Mouse (Mus musculus) embryonic facial prominence, embryonic 12.5 days (tissue): ENCODE data around the gene Tmf1. TPM values are rescaled to one million over a fixed set of nuclear protein-coding genes. Genes with fewer than 3 reads are reported as not detected.

Source experiments
- ATAC-seq: fragments of 200-750 bp; cut with Nextera tagmentation; 2 replicates; pipeline ENCODE4 v1.8.0; 2017; ENCODE audit not compliant: insufficient number of reproducible peaks, insufficient read depth, low FRiP score, low TSS enrichment
- H3K27ac ChIP-seq: fragments of 300-500 bp; sonication (generic); 2 replicates; pipeline ENCODE4 v1.5.1; 2016; ENCODE audit warnings: mild to moderate bottlenecking
- H3K27me3 ChIP-seq: fragments of 300-500 bp; sonication (generic); 2 replicates; pipeline ENCODE4 v1.6.1; 2016; ENCODE audit warnings: mild to moderate bottlenecking, moderate library complexity
- H3K36me3 ChIP-seq: fragments of 300-500 bp; sonication (generic); 2 replicates; pipeline ENCODE4 v1.6.1; 2016; ENCODE audit warnings: mild to moderate bottlenecking
- H3K4me1 ChIP-seq: fragments of 300-500 bp; sonication (generic); 2 replicates; pipeline ENCODE4 v1.6.1; 2016
- H3K4me2 ChIP-seq: fragments of 300-500 bp; sonication (generic); replicated peaks from 2 replicates; pipeline ENCODE4 v1.6.1; 2016; ENCODE audit warnings: mild to moderate bottlenecking, moderate library complexity
- H3K4me3 ChIP-seq: fragments of 300-500 bp; sonication (generic); 2 replicates; pipeline ENCODE4 v1.5.1; 2016; ENCODE audit warnings: mild to moderate bottlenecking
- H3K9ac ChIP-seq: fragments of 300-500 bp; sonication (generic); 2 replicates; pipeline ENCODE4 v1.6.1; 2016; ENCODE audit warnings: mild to moderate bottlenecking, moderate library complexity
- H3K9me3 ChIP-seq: fragments of 300-500 bp; sonication (generic); 2 replicates; pipeline ENCODE4 v1.6.1; 2016; ENCODE audit warnings: mild to moderate bottlenecking, moderate library complexity
- WGBS: fragments of 180-500 bp; shearing (Covaris S2); methylation state at CpG from one replicate; pipeline ENCODE4 v1.1.7; 2016; 5-methylcytosine and 5-hydroxymethylcytosine counted together
- polyA plus RNA-seq: library from polyadenylated mRNA; unstranded; fragments of >200 nt; fragmentation: Nextera tagmentation; extraction: Ambion mirVana; gene quantifications from 2 replicates; pipeline ENCODE4 v1.2.1, GENCODE M21; 2016

The Tmf1 gene
- polyA plus RNA-seq = 35.7 TPM in 2 replicates

DNA sequence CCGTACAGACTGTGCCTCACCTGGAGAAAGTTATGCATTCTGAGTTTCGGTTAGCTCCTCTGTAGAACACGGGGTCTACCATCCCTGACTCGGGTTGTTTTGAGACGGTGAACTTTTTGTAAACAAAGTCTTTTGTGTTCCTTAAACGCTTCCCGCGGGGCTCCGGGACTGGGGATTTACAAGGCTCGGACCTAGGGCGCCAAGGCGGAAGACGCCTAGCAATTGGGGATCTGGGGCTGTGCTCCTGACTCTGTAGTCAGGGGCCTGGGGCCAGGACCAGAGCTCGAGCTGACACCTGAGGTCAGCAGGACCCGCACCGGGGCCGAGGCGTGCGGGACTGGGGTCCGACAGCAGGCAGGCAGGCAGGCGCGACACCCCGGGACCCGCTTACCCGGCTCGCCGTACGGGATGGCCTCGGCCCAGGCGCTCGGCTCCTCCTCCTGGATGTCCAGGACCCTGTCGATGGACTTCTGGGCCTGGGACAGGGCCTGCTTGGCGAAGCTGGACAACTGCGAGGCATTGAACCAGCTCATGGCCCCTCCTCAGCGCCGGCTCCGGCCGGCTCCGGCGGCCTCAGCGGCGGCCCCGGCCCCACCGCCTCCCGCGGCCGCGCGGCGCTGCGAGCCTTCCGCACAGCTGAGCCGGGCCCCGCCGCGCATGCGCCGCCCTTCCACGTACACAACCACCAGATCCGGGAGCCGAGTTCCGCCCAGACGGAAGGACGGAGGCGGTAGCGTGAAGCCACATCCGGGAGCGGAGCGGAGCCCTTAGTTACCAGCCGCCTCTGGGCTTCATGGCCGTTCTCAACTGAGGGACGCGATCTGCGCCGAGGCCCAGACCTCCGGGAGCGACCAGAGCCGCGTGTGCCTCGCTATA is at the start of gene Tmf1:
Tmf1 (minus strand) TSS at position 632 of the 876 bp plus-strand sequence.
- H3K9me3 ChIP-seq = no peaks in the 10 kb centered on the region
- peaks cover 24% of the 10 kb centered on the region for H3K36me3 ChIP-seq
- peak; percentile 96 for ATAC-seq
- H3K4me2 ChIP-seq = peak within 1 kb of the TSS; percentile 60
- peak within 1 kb of the TSS; percentile 97 for H3K4me3 ChIP-seq
- peak within 1 kb of the TSS; percentile 88 for H3K27ac ChIP-seq
- H3K9ac ChIP-seq = peak within 1 kb of the TSS; percentile 94
- H3K4me1 ChIP-seq = peaks cover 10% of the 10 kb centered on the region; the same call in 1 of the 2 replicates
- under 1% methylated on average over 76 of the region's 80 CpGs for WGBS
- H3K27me3 ChIP-seq = no peaks in the 10 kb centered on the region

GRCm38 (mm10) chr6:97227067-97227847 is 48.3 kb upstream of the Tmf1 start:
- H3K9ac ChIP-seq = no peak overlapping the region
- H3K27me3 ChIP-seq = no peaks in the 10 kb centered on the region
- H3K4me3 ChIP-seq = no peak overlapping the region
- H3K27ac ChIP-seq = no peak overlapping the region
- no peak for ATAC-seq
- 0 out of 2 replicates have a peak, but pooled peaks cover 13% of the 10 kb centered on the region for H3K36me3 ChIP-seq
- no peaks in the 10 kb centered on the region for H3K9me3 ChIP-seq
- no peak overlapping the region for H3K4me2 ChIP-seq
- WGBS = 94% methylated on average over 9 of the region's 9 CpGs
- H3K4me1 ChIP-seq = peaks cover 6% of the 10 kb centered on the region; the same call in 1 of the 2 replicates

DNA sequence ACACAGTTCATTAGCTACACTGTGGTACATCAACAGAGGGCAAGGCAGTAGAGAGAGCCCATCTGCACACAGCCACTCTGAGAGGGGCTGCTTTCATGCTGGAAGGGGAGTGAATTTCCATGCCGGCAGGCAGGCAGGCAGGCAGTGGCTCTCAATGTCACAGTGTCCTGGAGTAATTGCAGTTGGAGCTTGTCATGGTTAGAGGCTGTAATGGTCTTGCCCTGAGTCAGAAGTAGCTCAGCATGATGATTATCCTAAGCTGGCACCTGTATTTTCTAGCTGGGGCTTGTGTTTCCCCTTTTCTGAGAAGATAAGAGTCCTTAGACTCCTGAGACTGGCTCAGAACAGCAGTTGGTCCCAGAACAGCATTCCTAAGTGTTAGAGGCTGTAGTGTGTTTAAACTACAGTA is 47.2 kb upstream of the Tmf1 start:
- Histone ChIP-seq H3K4me1 (peaks cover 18% of the 10 kb centered on the region; the same call in 1 of the 2 replicates), H3K4me2 (no peak overlapping the region), H3K27ac (no peak overlapping the region), H3K36me3 (0 out of 2 replicates have a peak, but pooled peaks cover 8% of the 10 kb centered on the region), H3K4me3 (no peak overlapping the region), H3K9ac (no peak overlapping the region), H3K9me3 (no peaks in the 10 kb centered on the region), H3K27me3 (no peaks in the 10 kb centered on the region)
- WGBS = 52% methylated on average over 1 of the region's 1 CpGs
- ATAC-seq = no peak

DNA sequence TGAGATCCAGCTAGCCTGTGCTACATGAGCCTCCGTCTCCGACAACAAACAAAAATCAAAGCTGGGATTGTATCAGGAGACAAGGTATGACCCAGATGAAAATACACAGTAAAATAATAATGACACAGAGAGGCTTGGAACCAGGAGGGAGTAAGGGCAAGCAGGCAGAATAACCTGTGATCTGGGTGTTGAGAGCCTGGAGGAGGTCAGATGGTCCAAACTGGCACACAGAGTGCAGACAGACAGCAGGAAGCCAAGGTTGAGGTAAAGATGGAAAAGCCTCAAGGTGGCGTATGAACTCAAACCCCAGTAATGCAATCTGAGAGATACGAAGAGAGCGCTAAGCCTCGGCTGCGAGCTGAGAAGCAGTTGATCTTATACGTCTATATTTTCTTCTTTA is 45.6 kb upstream of the Tmf1 start:
- H3K36me3 ChIP-seq = 0 out of 2 replicates have a peak, but pooled peaks cover 4% of the 10 kb centered on the region
- no peak for ATAC-seq
- H3K9me3 ChIP-seq = no peaks in the 10 kb centered on the region
- peaks cover 18% of the 10 kb centered on the region; the same call in 1 of the 2 replicates for H3K4me1 ChIP-seq
- H3K4me2 ChIP-seq = no peak overlapping the region
- H3K27ac ChIP-seq = no peak overlapping the region
- no peak overlapping the region for H3K9ac ChIP-seq
- 94% methylated on average over 8 of the region's 8 CpGs for WGBS
- H3K27me3 ChIP-seq = no peaks in the 10 kb centered on the region
- H3K4me3 ChIP-seq = no peak overlapping the region

- Histone ChIP-seq H3K4me3 (no peak overlapping the region), H3K9me3 (no peaks in the 10 kb centered on the region), H3K9ac (no peak overlapping the region), H3K27ac (no peak overlapping the region), H3K27me3 (no peaks in the 10 kb centered on the region), H3K4me2 (no peak overlapping the region), H3K4me1 (peaks cover 18% of the 10 kb centered on the region; the same call in 1 of the 2 replicates), H3K36me3 (no peaks in the 10 kb centered on the region)
- no peak for ATAC-seq
- 68% methylated on average over 4 of the region's 4 CpGs for WGBS
These were observed 44.6 kb upstream of the Tmf1 start for GRCm38 (mm10) chr6:97223566-97223965.

GRCm38 (mm10) chr6:97222931-97223467 is 44.1 kb upstream of the Tmf1 start:
- Histone ChIP-seq H3K27me3 (no peaks in the 10 kb centered on the region), H3K27ac (no peak overlapping the region), H3K4me2 (0 out of 2 replicates have a peak overlapping the region, but pooled peaks have one; percentile 11), H3K4me1 (peaks cover 18% of the 10 kb centered on the region; the same call in 1 of the 2 replicates), H3K9ac (no peak overlapping the region), H3K36me3 (no peaks in the 10 kb centered on the region), H3K4me3 (no peak overlapping the region), H3K9me3 (no peaks in the 10 kb centered on the region)
- WGBS = 62% methylated on average over 5 of the region's 5 CpGs
- no peak for ATAC-seq

- 0 out of 2 replicates have a peak, but pooled peaks have one; percentile 47 for ATAC-seq
- Histone ChIP-seq H3K4me1 (peaks cover 18% of the 10 kb centered on the region; the same call in 1 of the 2 replicates), H3K9me3 (no peaks in the 10 kb centered on the region), H3K27me3 (no peaks in the 10 kb centered on the region), H3K4me2 (0 out of 2 replicates have a peak overlapping the region, but pooled peaks have one; percentile 11), H3K4me3 (no peak overlapping the region), H3K36me3 (no peaks in the 10 kb centered on the region), H3K27ac (0 out of 2 replicates have a peak overlapping the region, but pooled peaks have one; percentile 54), H3K9ac (no peak overlapping the region)
- 49% methylated on average over 6 of the region's 6 CpGs for WGBS
These were observed 43.4 kb upstream of the Tmf1 start for GRCm38 (mm10) chr6:97222321-97222720.

GRCm38 (mm10) chr6:97221205-97222025 is 42.5 kb upstream of the Tmf1 start:
- WGBS = 65% methylated on average over 15 of the region's 15 CpGs
- Histone ChIP-seq H3K9ac (0 out of 2 replicates have a peak overlapping the region, but pooled peaks have one; percentile 7), H3K36me3 (no peaks in the 10 kb centered on the region), H3K4me1 (peaks cover 22% of the 10 kb centered on the region; the same call in 1 of the 2 replicates), H3K9me3 (no peaks in the 10 kb centered on the region), H3K4me3 (no peak overlapping the region), H3K27me3 (no peaks in the 10 kb centered on the region), H3K4me2 (no peak overlapping the region), H3K27ac (peak overlapping the region; percentile 54)
- no peak for ATAC-seq

- Histone ChIP-seq H3K27ac (no peak overlapping the region), H3K4me1 (peaks cover 22% of the 10 kb centered on the region; the same call in 1 of the 2 replicates), H3K9ac (no peak overlapping the region), H3K36me3 (no peaks in the 10 kb centered on the region), H3K27me3 (no peaks in the 10 kb centered on the region), H3K4me2 (no peak overlapping the region), H3K4me3 (no peak overlapping the region), H3K9me3 (no peaks in the 10 kb centered on the region)
- 93% methylated on average over 2 of the region's 5 CpGs for WGBS
- no peak for ATAC-seq
These were observed 41.8 kb upstream of the Tmf1 start for GRCm38 (mm10) chr6:97220672-97221071.

- no peak for ATAC-seq
- no peaks in the 10 kb centered on the region for H3K27me3 ChIP-seq
- H3K36me3 ChIP-seq = 0 out of 2 replicates have a peak, but pooled peaks cover 4% of the 10 kb centered on the region
- H3K9me3 ChIP-seq = no peaks in the 10 kb centered on the region
- WGBS = 76% methylated on average over 4 of the region's 4 CpGs
- peaks cover 14% of the 10 kb centered on the region for H3K4me1 ChIP-seq
- H3K9ac ChIP-seq = no peak overlapping the region
- no peak overlapping the region for H3K4me2 ChIP-seq
- H3K27ac ChIP-seq = no peak overlapping the region
- H3K4me3 ChIP-seq = no peak overlapping the region
These were observed 37.4 kb upstream of the Tmf1 start for GRCm38 (mm10) chr6:97216154-97216821.
